Mouse (Mus musculus) liver, embryonic 16.5 days (tissue): ENCODE measurements at regions not wholly inside any gene's neighbourhood (a gene's known extent, or its start where the extent isn't known, plus 50 kb on each side); places are given as distances from the start of the nearest gene placed in this dataset.

ENCODE experiments used
- ATAC-seq: fragments of 200-750 bp; cut with Nextera tagmentation; 2 replicates; pipeline ENCODE4 v1.8.0; 2017; ENCODE audit warnings: low read depth, mild to moderate bottlenecking, moderate number of reproducible peaks, moderate library complexity
- H3K27ac ChIP-seq: fragments of 300-500 bp; sonication (generic); 2 replicates; pipeline ENCODE4 v1.5.1; 2014; ENCODE audit warnings: mild to moderate bottlenecking, low read length
- H3K27me3 ChIP-seq: fragments of 300-500 bp; sonication (generic); 2 replicates; pipeline ENCODE4 v1.6.1; 2014; ENCODE audit warnings: low read depth, low read length, mixed read lengths; ENCODE audit not compliant: control insufficient read depth, insufficient read depth
- H3K36me3 ChIP-seq: fragments of 300-500 bp; sonication (generic); 2 replicates; pipeline ENCODE4 v1.6.1; 2014; ENCODE audit warnings: mild to moderate bottlenecking; ENCODE audit not compliant: control insufficient read depth, insufficient read depth
- H3K4me1 ChIP-seq: fragments of 300-500 bp; sonication (generic); 2 replicates; pipeline ENCODE4 v1.6.1; 2014; ENCODE audit warnings: low read depth, low read length, mixed read lengths; ENCODE audit not compliant: control insufficient read depth
- H3K4me2 ChIP-seq: fragments of 300-500 bp; sonication (generic); 2 replicates; pipeline ENCODE4 v1.6.1; 2014; ENCODE audit warnings: low read depth, low read length, mixed read lengths
- H3K4me3 ChIP-seq: fragments of 300-500 bp; sonication (generic); 2 replicates; pipeline ENCODE4 v1.5.1; 2014; ENCODE audit warnings: low read depth, mild to moderate bottlenecking, low read length
- H3K9ac ChIP-seq: fragments of 300-500 bp; sonication (generic); 2 replicates; pipeline ENCODE4 v1.6.1; 2014; ENCODE audit warnings: low read depth, low read length
- H3K9me3 ChIP-seq: fragments of 300-500 bp; sonication (generic); replicated peaks from 2 replicates; pipeline ENCODE4 v1.6.1; 2016; ENCODE audit warnings: low read length; ENCODE audit not compliant: control insufficient read depth
- WGBS: fragments of 180-500 bp; shearing (Covaris S2); extraction: QIAGEN DNeasy Blood & Tissue Kit; methylation state at CpG from one replicate; pipeline ENCODE4 v1.1.7; 2014; ENCODE audit not compliant: insufficient replicate concordance; 5-methylcytosine and 5-hydroxymethylcytosine counted together

DNA sequence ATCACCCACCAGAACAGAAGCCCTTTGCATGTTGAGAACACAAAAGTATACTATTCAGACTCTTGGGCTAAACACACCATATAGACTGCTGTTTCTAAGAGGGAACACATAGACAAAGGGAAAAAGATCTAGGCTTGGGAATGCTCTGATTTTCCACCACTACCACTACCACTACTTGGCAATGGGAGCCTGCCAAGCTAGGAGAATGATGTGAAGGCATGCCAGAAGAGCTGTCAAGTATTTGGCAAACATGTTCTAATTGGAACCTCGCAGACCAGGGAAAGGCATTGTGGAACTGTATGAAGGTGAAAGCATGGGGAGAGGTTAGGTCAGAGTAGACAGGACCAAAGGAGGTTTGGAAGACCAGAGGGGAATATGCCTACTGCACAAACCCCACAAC is 701.2 kb downstream of the Nedd1 start:
- Histone ChIP-seq H3K4me2 (no peak overlapping the region), H3K4me3 (no peak overlapping the region), H3K4me1 (no peaks in the 10 kb centered on the region), H3K36me3 (no peaks in the 10 kb centered on the region), H3K27me3 (no peaks in the 10 kb centered on the region), H3K9me3 (no peaks in the 10 kb centered on the region), H3K9ac (no peak overlapping the region), H3K27ac (no peak overlapping the region)
- 18% methylated on average over 1 of the region's 1 CpGs for WGBS
- no peak for ATAC-seq

DNA sequence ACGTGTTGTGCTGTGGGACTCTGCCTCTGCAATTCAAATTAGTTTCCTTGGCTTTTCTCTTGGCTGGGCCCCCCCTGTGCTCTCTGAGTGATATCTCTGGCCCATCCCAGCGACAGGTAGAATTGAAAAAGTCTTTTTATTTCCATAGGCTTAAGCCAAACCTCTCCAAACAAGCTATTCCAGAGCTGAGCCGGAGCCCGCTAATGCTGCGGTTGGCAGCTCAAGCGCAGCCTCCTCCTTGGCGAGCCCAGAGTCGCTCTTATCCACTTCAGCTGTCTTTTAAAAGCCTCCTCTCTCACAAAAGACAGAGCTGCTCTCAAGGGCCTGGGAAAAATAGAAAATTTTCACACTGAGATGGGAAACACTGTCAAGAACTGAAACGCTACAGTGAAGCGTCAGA is 712.7 kb downstream of the Nedd1 start:
- no peak overlapping the region for H3K4me3 ChIP-seq
- H3K4me2 ChIP-seq, result no peak overlapping the region
- H3K9me3 ChIP-seq, result no peaks in the 10 kb centered on the region
- H3K4me1 ChIP-seq, result no peaks in the 10 kb centered on the region
- no peaks in the 10 kb centered on the region for H3K36me3 ChIP-seq
- H3K27ac ChIP-seq, result no peak overlapping the region
- no peak for ATAC-seq
- H3K27me3 ChIP-seq, result no peaks in the 10 kb centered on the region
- H3K9ac ChIP-seq, result no peak overlapping the region
- WGBS, result 56% methylated on average over 10 of the region's 10 CpGs

DNA sequence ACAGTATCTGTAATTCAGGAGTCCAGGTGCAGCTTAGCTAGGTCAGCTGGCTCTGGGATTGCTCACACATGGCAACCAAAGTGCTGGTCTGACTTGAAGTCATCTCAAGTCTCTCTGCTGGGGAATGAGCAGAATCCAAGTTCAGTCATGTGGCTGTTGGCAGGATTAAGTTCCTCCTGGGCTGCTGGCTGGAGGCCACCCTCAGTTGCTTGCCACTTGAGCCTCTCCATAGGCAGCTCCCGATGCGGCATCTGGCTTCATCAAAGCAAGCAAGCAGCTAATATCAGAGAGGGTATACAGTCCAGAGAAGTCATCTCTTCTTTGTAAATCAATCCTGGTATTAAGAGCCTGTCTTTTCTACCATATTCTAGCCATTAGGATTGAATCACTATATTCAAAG is 714.3 kb downstream of the Nedd1 start:
- Histone ChIP-seq H3K36me3 (no peaks in the 10 kb centered on the region), H3K27me3 (no peaks in the 10 kb centered on the region), H3K4me1 (no peaks in the 10 kb centered on the region), H3K9me3 (no peaks in the 10 kb centered on the region), H3K27ac (no peak overlapping the region), H3K4me2 (no peak overlapping the region), H3K4me3 (no peak overlapping the region), H3K9ac (no peak overlapping the region)
- ATAC-seq, result no peak
- WGBS, result 68% methylated on average over 2 of the region's 2 CpGs

DNA sequence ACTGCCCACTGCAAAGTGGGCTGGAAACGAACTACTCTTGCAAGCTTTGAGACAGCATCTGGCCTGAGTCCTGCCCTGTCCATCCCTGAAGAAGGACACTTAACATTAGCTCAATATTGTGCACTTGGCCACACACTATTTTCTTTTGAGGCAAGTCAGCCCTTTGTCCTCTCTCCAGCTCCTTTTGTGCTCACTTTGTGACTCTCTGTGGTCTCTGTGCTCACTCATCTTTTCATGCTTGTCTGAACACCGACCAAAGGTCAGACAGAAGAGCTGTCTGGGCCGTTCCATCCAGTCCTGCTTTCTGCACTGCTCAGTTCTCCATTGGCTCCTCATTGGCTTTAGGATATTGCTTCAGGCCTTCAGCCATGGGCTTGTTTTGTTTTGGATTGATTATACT is 715.8 kb downstream of the Nedd1 start:
- Histone ChIP-seq H3K36me3 (no peaks in the 10 kb centered on the region), H3K27me3 (no peaks in the 10 kb centered on the region), H3K4me1 (no peaks in the 10 kb centered on the region), H3K27ac (no peak overlapping the region), H3K9me3 (no peaks in the 10 kb centered on the region), H3K9ac (no peak overlapping the region), H3K4me3 (no peak overlapping the region), H3K4me2 (no peak overlapping the region)
- ATAC-seq, result no peak
- WGBS, result 40% methylated on average over 3 of the region's 3 CpGs

DNA sequence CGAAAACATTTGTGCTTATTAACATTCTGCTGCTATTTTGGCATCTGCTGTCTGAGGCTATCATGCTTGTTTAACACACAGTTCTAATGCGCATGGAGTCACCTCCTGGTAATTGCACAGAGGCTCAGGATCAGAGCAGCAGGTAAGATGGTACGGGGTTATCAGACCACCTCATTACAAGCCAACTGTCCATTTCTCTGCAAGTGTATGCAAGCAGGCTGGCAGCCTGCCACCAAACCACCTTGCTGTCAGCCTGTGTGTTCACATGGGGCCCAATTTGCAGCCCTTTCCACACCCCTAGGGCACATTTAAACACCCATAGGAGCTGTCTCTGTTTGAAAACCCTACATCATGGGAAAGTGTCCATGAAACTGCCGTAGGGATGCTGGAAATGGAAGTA is 731.2 kb downstream of the Nedd1 start:
- Histone ChIP-seq H3K4me3 (no peak overlapping the region), H3K9me3 (no peaks in the 10 kb centered on the region), H3K4me1 (no peaks in the 10 kb centered on the region), H3K9ac (no peak overlapping the region), H3K27ac (no peak overlapping the region), H3K36me3 (no peaks in the 10 kb centered on the region), H3K4me2 (no peak overlapping the region), H3K27me3 (no peaks in the 10 kb centered on the region)
- ATAC-seq, result no peak
- WGBS, result 54% methylated on average over 4 of the region's 4 CpGs

DNA sequence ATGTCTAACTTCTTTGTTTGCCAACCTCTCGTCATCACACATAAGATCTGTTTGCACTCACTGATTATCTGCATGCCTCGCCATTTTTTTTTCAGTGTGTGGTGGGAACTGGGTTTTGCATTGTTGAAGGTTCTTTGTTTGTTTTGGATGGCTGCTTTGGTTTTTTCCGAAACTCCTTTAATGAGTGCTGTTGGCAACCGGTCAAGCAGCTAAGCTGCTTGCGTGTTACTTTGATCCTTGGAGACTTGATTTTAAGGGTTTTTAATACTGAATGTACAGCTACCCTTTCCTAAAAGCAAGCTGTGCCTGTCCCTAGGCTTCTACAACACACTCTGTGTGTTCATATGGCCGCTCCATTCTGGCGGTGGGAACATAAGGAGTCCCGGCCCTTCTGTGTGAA is 733.9 kb downstream of the Nedd1 start:
- Histone ChIP-seq H3K27me3 (no peaks in the 10 kb centered on the region), H3K4me2 (no peak overlapping the region), H3K9me3 (no peaks in the 10 kb centered on the region), H3K4me3 (no peak overlapping the region), H3K4me1 (no peaks in the 10 kb centered on the region), H3K27ac (no peak overlapping the region), H3K9ac (no peak overlapping the region), H3K36me3 (no peaks in the 10 kb centered on the region)
- ATAC-seq, result no peak
- WGBS, result 67% methylated on average over 8 of the region's 8 CpGs

DNA sequence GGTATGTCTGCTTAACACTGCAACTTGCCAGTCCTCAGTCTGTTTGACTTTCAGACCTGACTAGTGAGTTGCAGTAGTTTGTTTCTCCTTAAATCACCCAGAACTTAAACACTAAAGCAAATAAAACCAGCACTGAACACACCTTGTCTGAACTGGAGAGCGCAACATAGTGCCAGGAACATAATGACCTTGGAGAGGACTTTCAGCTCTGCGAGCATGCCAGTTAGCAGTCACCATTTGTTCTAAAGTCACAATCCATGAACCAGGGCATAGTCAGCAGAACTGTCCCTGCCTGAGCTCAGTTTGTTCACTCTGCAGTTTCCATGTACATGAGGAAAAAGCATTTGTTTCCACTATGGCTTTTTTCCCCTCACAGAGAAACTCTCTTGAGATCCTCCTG is 742.4 kb downstream of the Nedd1 start:
- no peaks in the 10 kb centered on the region for H3K36me3 ChIP-seq
- no peaks in the 10 kb centered on the region for H3K27me3 ChIP-seq
- H3K9me3 ChIP-seq, result no peaks in the 10 kb centered on the region
- no peaks in the 10 kb centered on the region for H3K4me1 ChIP-seq
- H3K4me3 ChIP-seq, result no peak overlapping the region
- no peak overlapping the region for H3K4me2 ChIP-seq
- 76% methylated on average over 2 of the region's 2 CpGs for WGBS
- no peak overlapping the region for H3K27ac ChIP-seq
- ATAC-seq, result no peak
- no peak overlapping the region for H3K9ac ChIP-seq

DNA sequence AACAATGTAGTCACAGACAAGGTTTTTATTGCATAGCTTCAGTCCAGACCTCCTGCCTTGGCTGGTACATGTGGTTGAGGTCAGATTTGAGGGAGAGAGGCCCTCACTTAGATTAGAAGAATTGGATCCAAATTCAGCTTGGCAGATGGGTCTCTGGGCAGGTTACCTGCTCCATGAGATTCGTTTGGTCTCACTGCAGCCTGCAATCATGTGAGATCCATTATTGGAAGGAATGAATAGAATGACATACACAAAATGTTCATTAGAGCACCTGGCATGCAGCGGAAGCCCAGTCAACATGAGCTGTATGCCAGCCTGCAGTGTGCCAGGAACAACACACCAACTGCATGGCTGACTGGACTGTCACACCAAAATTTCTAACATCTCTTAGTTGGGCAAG is 750.3 kb downstream of the Nedd1 start:
- Histone ChIP-seq H3K9ac (no peak overlapping the region), H3K27me3 (no peaks in the 10 kb centered on the region), H3K9me3 (no peaks in the 10 kb centered on the region), H3K4me1 (no peaks in the 10 kb centered on the region), H3K27ac (no peak overlapping the region), H3K36me3 (no peaks in the 10 kb centered on the region), H3K4me3 (no peak overlapping the region), H3K4me2 (no peak overlapping the region)
- no peak for ATAC-seq
- 48% methylated on average over 2 of the region's 2 CpGs for WGBS

DNA sequence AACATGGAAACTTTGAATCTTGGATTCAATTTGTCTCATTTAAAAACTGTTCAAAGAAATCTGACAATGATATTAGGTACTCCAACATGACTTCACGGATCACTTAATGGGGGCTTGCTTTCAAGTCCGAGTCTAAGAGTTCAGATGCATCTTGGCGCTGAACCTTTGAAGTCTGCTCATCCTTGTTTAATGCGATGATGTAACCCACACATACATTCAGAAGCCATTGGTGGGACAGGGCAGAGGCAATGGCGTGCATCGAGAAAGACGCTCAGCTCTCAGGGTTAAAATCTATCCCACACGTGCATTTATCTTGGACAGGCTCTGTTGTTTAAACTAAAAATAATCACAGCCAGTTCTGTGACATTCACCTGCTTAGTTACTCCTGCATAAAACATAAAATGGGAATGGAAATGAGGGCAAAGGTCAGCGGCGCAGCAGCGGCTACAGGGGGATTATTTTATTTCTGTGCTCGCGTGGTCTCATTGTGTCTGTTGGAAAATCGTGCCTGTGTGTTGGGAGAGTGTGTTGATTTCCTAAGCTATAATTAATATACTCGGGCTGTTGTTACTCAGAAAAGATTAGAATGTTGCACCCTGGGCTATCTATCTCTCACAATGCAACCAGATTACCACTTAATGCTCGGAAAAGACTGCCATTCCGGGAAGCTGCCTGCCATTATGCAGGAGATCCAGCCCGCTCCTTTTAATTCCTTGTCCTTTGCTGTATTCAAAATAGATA is 754.5 kb downstream of the Nedd1 start:
- H3K9me3 ChIP-seq, result no peaks in the 10 kb centered on the region
- no peaks in the 10 kb centered on the region for H3K27me3 ChIP-seq
- no peak overlapping the region for H3K9ac ChIP-seq
- no peaks in the 10 kb centered on the region for H3K4me1 ChIP-seq
- WGBS, result 80% methylated on average over 18 of the region's 18 CpGs
- H3K36me3 ChIP-seq, result no peaks in the 10 kb centered on the region
- no peak for ATAC-seq
- H3K27ac ChIP-seq, result no peak overlapping the region
- no peak overlapping the region for H3K4me2 ChIP-seq
- H3K4me3 ChIP-seq, result no peak overlapping the region
